Mouse (Mus musculus): ENCODE measurements around the gene Tdrkh.

- no peak for TF ChIP-seq TAL1 (IDR thresholded peaks at IDR 0.05; ENCODE audit: low read length)
- TF ChIP-seq GATA1 (IDR thresholded peaks at IDR 0.05; ENCODE audit: low read length) = no peak
Observed at GRCm38 (mm10) chr3:94388047-94388446, 25.0 kb upstream of the Tdrkh start.

Measured in erythroblast, embryonic 14.5 days (primary cell).